Mouse (Mus musculus) lung, embryonic 15.5 days (tissue): ENCODE measurements around the gene Map7. TPM values are rescaled to one million over a fixed set of nuclear protein-coding genes. Genes with fewer than 3 reads are reported as not detected.

Experiments used
- ATAC-seq: fragments of 200-750 bp; cut with Nextera tagmentation; 2 replicates; pipeline ENCODE4 v1.8.0; 2017; ENCODE audit warnings: moderate number of reproducible peaks, borderline replicate concordance; ENCODE audit not compliant: low FRiP score, low TSS enrichment; ENCODE audit errors: extremely low read depth
- H3K27ac ChIP-seq: fragments of 300-500 bp; sonication (generic); 2 replicates; pipeline ENCODE4 v1.5.1; 2015; ENCODE audit warnings: moderate library complexity, mild to moderate bottlenecking, inconsistent platforms
- H3K27me3 ChIP-seq: fragments of 300-500 bp; sonication (generic); 2 replicates; pipeline ENCODE4 v1.6.1; 2015; ENCODE audit warnings: inconsistent platforms
- H3K36me3 ChIP-seq: fragments of 300-500 bp; sonication (generic); 2 replicates; pipeline ENCODE4 v1.6.1; 2015; ENCODE audit warnings: inconsistent platforms
- H3K4me1 ChIP-seq: fragments of 300-500 bp; sonication (generic); 2 replicates; pipeline ENCODE4 v1.6.1; 2015; ENCODE audit warnings: inconsistent platforms
- H3K4me2 ChIP-seq: fragments of 300-500 bp; sonication (generic); 2 replicates; pipeline ENCODE4 v1.6.1; 2015; ENCODE audit warnings: inconsistent platforms, mild to moderate bottlenecking, moderate library complexity
- H3K4me3 ChIP-seq: fragments of 300-500 bp; sonication (generic); 2 replicates; pipeline ENCODE4 v1.5.1; 2015; ENCODE audit warnings: mild to moderate bottlenecking, inconsistent platforms
- H3K9ac ChIP-seq: fragments of 300-500 bp; sonication (generic); 2 replicates; pipeline ENCODE4 v1.6.1; 2015; ENCODE audit warnings: inconsistent platforms
- H3K9me3 ChIP-seq: fragments of 300-500 bp; sonication (generic); 2 replicates; pipeline ENCODE4 v1.6.1; 2016; ENCODE audit warnings: inconsistent platforms
- WGBS: fragments of 180-500 bp; shearing (Covaris S2); methylation state at CpG from one replicate; pipeline ENCODE4 v1.1.7; 2015; 5-methylcytosine and 5-hydroxymethylcytosine counted together
- polyA plus RNA-seq: library from polyadenylated mRNA; unstranded; fragments of >200 nt; fragmentation: Nextera tagmentation; extraction: Ambion mirVana; gene quantifications from 2 replicates; pipeline ENCODE4 v1.2.1, GENCODE M21; 2015

The Map7 gene
- polyA plus RNA-seq, 1 experiment from 2014 or later, result 13.0 TPM

DNA sequence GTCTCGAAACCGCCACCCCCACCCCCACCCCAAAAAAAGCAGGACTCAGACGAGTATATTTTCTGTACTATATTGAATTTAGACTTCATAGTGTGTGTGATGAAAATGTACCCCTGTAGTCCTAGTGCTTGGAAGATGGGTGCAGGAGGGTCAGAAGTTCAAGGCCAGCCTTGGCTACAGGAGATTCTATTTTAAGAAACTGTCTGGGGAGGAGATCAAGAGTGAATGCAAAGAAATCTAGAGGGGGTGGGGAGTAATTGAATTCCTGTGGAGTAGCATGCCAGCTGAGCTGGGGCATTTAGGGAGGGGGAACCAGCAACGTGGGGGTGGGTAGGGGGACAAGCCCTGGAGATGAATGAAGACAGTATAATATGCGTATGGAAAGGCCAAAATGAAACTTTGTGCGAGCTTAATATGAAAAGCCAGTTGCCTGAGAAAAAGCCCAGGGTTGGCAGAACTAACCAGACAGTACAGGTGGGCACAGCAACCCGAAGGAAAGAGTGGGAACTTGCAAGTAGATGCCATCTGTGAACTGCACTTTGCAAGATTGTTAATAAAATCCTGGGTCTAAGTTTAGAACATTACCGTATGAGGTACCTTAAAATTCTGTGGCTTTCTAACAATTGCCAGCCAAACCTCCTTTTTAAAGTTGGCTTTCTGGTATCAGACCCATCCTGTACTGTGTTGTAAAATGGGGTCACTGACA lies 8.9 kb downstream of the Map7 start:
- no peak overlapping the region for H3K27ac ChIP-seq
- no peak overlapping the region for H3K9ac ChIP-seq
- H3K4me3 ChIP-seq, result no peak overlapping the region
- no peak for ATAC-seq
- no peaks in the 10 kb centered on the region for H3K36me3 ChIP-seq
- 76% methylated on average over 8 of the region's 8 CpGs for WGBS
- no peaks in the 10 kb centered on the region for H3K27me3 ChIP-seq
- no peak overlapping the region for H3K4me2 ChIP-seq
- no peaks in the 10 kb centered on the region for H3K4me1 ChIP-seq
- no peaks in the 10 kb centered on the region for H3K9me3 ChIP-seq

DNA sequence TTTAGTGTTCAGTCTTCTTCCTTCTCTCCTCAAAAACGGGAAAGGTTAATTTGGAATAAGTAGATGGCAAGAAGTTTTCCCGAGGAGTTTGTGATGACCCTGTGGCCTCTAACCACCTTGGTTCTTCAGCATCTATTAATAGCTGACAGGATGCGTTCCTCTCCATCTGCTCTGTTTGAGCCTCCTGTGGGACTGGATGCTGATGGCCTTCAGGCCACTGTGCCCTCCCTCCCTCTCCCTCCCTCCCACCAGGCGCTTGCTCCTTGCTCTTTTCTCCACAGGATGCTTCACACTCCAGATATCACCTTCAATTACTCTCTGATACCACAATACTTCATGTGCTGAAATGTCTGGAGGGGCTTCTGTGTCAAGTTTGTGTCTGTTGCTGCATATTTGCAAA lies 10.5 kb downstream of the Map7 start:
- no peak for ATAC-seq
- no peaks in the 10 kb centered on the region for H3K4me1 ChIP-seq
- H3K27ac ChIP-seq, result no peak overlapping the region
- no peak overlapping the region for H3K4me2 ChIP-seq
- WGBS, result 43% methylated on average over 4 of the region's 4 CpGs
- H3K9ac ChIP-seq, result no peak overlapping the region
- H3K9me3 ChIP-seq, result no peaks in the 10 kb centered on the region
- H3K27me3 ChIP-seq, result no peaks in the 10 kb centered on the region
- no peak overlapping the region for H3K4me3 ChIP-seq
- H3K36me3 ChIP-seq, result no peaks in the 10 kb centered on the region

DNA sequence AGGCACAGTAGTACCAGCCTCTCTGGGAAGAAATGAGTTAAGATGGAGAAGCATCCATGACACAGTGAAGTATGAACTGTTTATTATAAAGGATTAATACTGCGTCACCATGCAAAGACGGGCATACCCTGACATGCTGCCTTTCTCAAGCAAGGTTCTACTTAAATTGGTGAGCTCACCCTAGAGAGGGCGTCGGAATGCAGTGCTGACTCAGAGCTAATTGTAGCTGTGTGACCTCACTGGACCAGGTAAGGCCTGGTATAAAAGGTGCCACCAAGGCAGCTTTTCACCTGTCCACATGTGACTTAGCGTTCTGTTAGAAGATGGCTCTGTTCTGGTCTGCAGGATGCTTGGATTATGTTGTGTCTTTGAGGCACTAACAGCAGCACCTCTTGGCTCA lies 11.0 kb downstream of the Map7 start:
- Histone ChIP-seq H3K9ac (no peak overlapping the region), H3K36me3 (no peaks in the 10 kb centered on the region)
- WGBS, result 74% methylated on average over 5 of the region's 5 CpGs

DNA sequence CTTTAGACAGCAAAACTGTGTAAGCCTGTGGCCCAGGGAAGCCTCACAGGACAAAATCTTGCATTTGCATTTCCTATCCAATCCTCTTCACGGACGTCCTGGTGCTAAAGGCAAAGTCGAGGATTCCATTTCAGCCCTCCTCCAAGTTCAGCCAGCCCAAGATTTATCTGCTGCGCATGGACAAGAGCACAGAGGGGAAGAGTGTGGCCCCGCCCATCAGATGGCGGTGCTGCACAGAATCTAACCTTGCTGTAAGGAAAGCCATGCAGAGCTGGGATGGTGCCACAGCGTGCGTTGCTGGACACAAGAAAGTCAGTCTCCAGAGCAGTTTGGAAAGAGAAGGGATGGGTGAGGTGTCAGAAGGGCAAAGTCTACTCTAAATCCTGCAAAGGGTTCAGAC lies 12.6 kb downstream of the Map7 start:
- Histone ChIP-seq H3K27ac (no peak overlapping the region), H3K4me1 (no peaks in the 10 kb centered on the region), H3K9me3 (no peaks in the 10 kb centered on the region), H3K27me3 (no peaks in the 10 kb centered on the region), H3K4me2 (no peak overlapping the region), H3K36me3 (no peaks in the 10 kb centered on the region), H3K9ac (no peak overlapping the region), H3K4me3 (no peak overlapping the region)
- WGBS, result 48% methylated on average over 8 of the region's 8 CpGs
- no peak for ATAC-seq

More for the DNA sequence above, 11.0 kb downstream of the Map7 start:
- Histone ChIP-seq H3K4me3 (no peak overlapping the region), H3K4me1 (no peaks in the 10 kb centered on the region), H3K27me3 (no peaks in the 10 kb centered on the region), H3K27ac (no peak overlapping the region), H3K9me3 (no peaks in the 10 kb centered on the region), H3K4me2 (no peak overlapping the region)
- ATAC-seq, result no peak

DNA sequence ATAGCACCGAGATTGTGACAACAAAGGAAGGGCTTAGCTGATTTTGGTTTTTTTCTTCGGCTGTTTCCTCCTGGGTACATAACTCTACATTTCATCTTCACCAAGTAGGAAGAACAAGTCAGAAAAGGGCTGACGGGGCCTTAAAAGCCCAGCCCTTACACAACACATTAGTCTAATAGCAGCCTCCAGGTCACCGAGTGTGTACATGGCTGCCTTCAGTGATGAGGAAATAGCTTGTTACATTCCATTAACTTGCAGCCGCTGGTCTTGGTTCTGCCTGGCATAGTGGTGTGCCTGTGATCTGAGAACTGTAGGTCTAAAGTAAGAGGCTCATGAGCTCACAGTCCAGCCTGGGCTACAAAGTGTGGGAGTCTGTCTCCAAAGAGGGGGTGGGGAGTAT lies 16.5 kb downstream of the Map7 start:
- no peak overlapping the region for H3K9ac ChIP-seq
- H3K9me3 ChIP-seq, result no peaks in the 10 kb centered on the region
- no peak overlapping the region for H3K4me2 ChIP-seq
- H3K4me1 ChIP-seq, result no peaks in the 10 kb centered on the region
- no peaks in the 10 kb centered on the region for H3K27me3 ChIP-seq
- H3K4me3 ChIP-seq, result no peak overlapping the region
- ATAC-seq, result no peak
- H3K27ac ChIP-seq, result no peak overlapping the region
- WGBS, result 78% methylated on average over 5 of the region's 5 CpGs
- no peaks in the 10 kb centered on the region for H3K36me3 ChIP-seq

DNA sequence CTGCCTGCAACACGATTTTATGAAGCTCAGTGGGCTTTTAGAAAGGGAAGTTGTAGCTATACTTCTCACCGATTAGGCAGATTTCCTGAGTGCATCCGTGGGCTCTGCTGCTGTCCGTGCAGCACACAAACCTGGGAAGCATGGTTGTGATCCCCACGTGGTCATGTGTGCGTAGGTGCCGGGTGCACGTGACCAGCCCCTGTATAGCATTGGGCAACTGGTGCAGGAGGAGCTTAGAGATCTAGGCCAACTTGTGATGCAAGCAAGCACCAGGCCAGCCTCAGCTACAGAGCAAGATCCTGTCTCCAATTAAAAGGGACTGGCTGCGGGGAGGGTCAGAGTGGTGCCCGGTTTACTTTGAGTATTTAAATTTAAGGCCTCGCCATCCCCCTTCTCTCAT lies 18.5 kb downstream of the Map7 start:
- Histone ChIP-seq H3K27ac (no peak overlapping the region), H3K4me1 (peaks cover 14% of the 10 kb centered on the region), H3K9me3 (no peaks in the 10 kb centered on the region), H3K9ac (no peak overlapping the region), H3K36me3 (no peaks in the 10 kb centered on the region), H3K4me3 (no peak overlapping the region), H3K4me2 (no peak overlapping the region), H3K27me3 (no peaks in the 10 kb centered on the region)
- 77% methylated on average over 11 of the region's 11 CpGs for WGBS
- no peak for ATAC-seq

DNA sequence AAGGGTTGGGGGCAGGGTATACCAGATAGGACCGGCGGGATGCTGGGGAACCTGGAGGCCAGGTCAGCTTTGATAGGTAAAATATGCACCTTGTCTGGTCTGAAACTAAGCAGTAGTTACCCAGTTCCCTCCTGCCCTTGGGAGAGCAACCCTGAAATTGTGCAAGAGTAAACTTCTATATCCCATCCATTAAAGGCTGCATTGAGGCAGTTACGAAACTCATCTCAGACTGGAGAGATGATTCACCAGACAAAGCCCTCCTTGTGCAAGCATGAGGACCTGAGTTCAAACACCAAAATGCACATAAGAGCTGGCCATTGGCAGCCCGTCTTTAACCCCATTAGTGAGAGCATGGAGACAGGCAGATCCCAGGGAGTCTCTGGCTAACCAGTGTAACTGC lies 19.2 kb downstream of the Map7 start:
- no peaks in the 10 kb centered on the region for H3K27me3 ChIP-seq
- no peak overlapping the region for H3K4me2 ChIP-seq
- 86% methylated on average over 4 of the region's 4 CpGs for WGBS
- H3K9me3 ChIP-seq, result no peaks in the 10 kb centered on the region
- H3K9ac ChIP-seq, result no peak overlapping the region
- H3K4me3 ChIP-seq, result no peak overlapping the region
- ATAC-seq, result no peak
- H3K4me1 ChIP-seq, result peaks cover 14% of the 10 kb centered on the region
- no peaks in the 10 kb centered on the region for H3K36me3 ChIP-seq
- no peak overlapping the region for H3K27ac ChIP-seq

DNA sequence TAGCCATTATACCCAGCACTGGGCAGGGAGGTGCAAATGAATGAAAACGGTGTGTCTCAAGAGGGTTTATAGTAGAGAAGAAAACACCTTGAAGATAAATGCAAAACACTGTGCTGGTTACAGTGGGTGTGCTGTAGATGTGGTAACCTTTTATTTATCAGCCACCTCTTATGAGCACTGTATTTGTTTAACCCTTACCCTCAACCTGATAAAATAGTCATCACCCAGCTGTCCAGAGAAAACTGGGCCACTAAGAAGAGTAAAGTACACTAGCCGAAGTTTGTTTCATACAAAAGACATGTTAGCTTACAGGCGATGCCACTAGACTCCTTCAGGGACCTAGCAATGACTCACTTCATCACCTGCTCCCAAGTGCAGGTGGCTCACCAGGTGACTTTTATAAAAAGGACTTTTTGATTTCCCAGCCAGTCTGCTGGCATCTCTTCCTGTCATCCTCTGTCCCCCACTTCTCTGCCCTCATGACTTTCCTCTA lies 21.0 kb downstream of the Map7 start:
- no peak for ATAC-seq
- no peak overlapping the region for H3K27ac ChIP-seq
- H3K4me3 ChIP-seq, result no peak overlapping the region
- H3K9ac ChIP-seq, result no peak overlapping the region
- no peaks in the 10 kb centered on the region for H3K36me3 ChIP-seq
- H3K9me3 ChIP-seq, result no peaks in the 10 kb centered on the region
- 53% methylated on average over 3 of the region's 3 CpGs for WGBS
- H3K4me1 ChIP-seq, result peaks cover 14% of the 10 kb centered on the region
- no peak overlapping the region for H3K4me2 ChIP-seq
- H3K27me3 ChIP-seq, result no peaks in the 10 kb centered on the region

DNA sequence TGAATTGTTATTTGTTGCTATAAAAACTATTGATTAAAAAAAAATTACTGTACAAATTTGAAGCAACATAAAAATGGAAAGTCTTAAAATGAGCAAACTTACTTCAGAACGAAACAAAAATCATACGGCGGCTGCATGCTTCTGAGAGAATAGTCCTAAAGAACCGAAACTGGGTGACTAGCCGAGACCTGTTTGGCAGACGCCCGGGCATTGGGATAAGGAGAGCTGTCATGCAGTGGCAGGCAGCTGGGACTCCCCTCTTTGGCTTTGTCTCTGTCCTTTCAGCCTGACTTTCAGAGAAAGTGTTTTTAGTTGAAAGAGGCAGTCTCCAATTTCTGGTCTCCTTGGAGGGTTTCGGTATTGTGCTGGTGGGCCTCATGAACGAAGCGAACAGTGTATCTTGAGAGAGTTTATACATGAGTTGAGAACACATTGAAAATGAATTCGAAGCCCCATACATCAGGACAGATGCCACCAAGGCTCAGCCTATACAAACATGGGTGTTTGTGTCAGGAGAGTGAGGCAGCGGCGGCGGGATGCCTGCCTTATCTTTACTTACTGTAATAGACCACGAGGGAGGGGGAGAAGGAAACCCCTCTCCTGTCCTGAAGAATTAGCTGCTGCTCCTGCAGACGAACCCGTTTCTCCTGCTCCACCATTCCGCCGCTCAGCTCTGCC lies 21.8 kb downstream of the Map7 start:
- H3K4me2 ChIP-seq, result peak overlapping the region; percentile 56
- ATAC-seq, result no peak
- H3K4me1 ChIP-seq, result peaks cover 14% of the 10 kb centered on the region
- no peaks in the 10 kb centered on the region for H3K27me3 ChIP-seq
- peak overlapping the region; percentile 18 for H3K4me3 ChIP-seq
- H3K36me3 ChIP-seq, result no peaks in the 10 kb centered on the region
- 0 out of 2 replicates have a peak overlapping the region, but pooled peaks have one; percentile 5 for H3K27ac ChIP-seq
- 20% methylated on average over 18 of the region's 19 CpGs for WGBS
- no peaks in the 10 kb centered on the region for H3K9me3 ChIP-seq
- H3K9ac ChIP-seq, result peak overlapping the region; percentile 22; the same call in 1 of the 2 replicates

DNA sequence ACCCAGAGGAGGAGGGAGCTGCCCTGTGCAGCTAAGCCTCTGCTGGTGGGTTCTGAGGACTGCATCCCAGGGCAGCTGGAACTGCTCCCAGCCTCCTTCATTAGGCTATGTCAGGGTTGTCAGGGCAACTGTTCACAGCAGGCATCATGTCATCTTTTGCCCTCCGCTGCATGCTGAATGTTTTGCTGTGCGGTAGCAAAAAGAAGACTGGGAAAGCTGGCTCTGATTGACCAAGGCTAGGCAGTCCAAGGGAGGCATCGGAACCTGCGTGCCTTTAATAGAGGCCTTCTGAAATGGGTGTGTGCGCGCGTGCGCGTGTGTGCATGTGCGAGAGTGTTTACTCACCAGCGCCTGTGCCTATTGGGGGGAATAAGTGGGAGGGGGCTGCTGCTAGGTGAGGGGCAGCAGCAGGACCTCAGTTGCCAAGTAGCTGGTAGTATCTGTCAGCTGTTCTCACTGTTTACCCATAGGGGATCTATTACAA lies 22.4 kb downstream of the Map7 start:
- Histone ChIP-seq H3K4me2 (peak overlapping the region; percentile 56), H3K36me3 (no peaks in the 10 kb centered on the region), H3K9ac (no peak overlapping the region), H3K4me3 (peak overlapping the region; percentile 18), H3K27ac (no peak overlapping the region), H3K27me3 (no peaks in the 10 kb centered on the region), H3K4me1 (peaks cover 14% of the 10 kb centered on the region), H3K9me3 (no peaks in the 10 kb centered on the region)
- ATAC-seq, result peak; percentile 95; the same call in 1 of the 2 replicates
- WGBS, result 23% methylated on average over 11 of the region's 11 CpGs

DNA sequence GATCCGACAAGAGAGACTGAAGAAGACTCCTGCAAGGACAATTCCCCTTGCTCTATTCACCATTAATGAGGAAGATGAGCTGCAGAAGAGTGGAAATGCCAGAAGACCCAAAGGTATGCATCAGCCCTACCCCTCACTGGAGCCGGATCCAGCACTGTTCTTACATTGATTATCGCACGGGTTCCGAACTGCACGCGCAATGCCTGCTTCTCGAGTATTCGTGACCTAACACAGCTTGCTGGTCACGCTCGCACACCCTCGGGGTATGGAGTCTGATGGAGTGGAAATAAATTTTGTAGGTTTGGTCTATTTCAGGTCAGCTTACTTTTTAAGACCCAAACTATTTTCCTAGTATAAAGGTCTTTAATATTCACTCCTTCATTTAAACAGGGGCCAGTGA lies 22.9 kb downstream of the Map7 start:
- Histone ChIP-seq H3K4me1 (peaks cover 14% of the 10 kb centered on the region), H3K9ac (no peak overlapping the region), H3K4me2 (peak overlapping the region; percentile 56; the same call in 1 of the 2 replicates), H3K9me3 (no peaks in the 10 kb centered on the region), H3K36me3 (no peaks in the 10 kb centered on the region), H3K4me3 (no peak overlapping the region), H3K27ac (no peak overlapping the region), H3K27me3 (no peaks in the 10 kb centered on the region)
- 62% methylated on average over 12 of the region's 12 CpGs for WGBS
- ATAC-seq, result no peak

DNA sequence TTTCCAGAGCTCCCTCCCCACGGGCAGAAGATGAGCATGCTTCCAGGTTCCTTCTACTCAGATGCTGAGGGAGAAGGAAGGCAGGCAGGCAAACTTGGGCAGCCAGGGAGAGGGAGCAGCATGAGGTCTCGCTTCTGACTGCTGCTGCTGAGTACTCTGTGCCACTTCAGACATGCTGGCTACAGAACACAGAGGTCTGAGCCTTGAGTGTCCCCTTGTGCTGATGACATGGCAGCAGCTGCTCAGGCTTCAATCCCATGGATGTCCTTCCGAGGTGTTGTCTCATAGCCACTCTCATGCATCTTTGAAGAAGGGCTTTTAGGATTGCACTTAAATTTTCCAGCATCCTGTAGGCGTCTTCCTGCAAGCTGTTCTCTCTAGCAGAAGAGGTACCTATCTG lies 23.5 kb downstream of the Map7 start:
- Histone ChIP-seq H3K36me3 (no peaks in the 10 kb centered on the region), H3K4me3 (no peak overlapping the region), H3K9me3 (no peaks in the 10 kb centered on the region), H3K4me2 (no peak overlapping the region), H3K27me3 (no peaks in the 10 kb centered on the region), H3K27ac (no peak overlapping the region), H3K4me1 (peaks cover 14% of the 10 kb centered on the region), H3K9ac (no peak overlapping the region)
- WGBS, result 44% methylated on average over 4 of the region's 4 CpGs
- no peak for ATAC-seq
